Mouse (Mus musculus) gastrocnemius, adult 2 months (tissue): ENCODE measurements at regions not wholly inside any gene's neighbourhood (a gene's known extent, or its start where the extent isn't known, plus 50 kb on each side); places are given as distances from the start of the nearest gene placed in this dataset.

ENCODE experiments used
- DNase-seq: peaks from one replicate; pipeline ENCODE4 v3.0.0; 2022
- H3K27ac ChIP-seq: fragments of 200-600 bp; 2 replicates; pipeline ENCODE4 v1.8.1; 2022; ENCODE audit warnings: mild to moderate bottlenecking
- H3K4me3 ChIP-seq: fragments of 200-600 bp; 2 replicates; pipeline ENCODE4 v1.8.1; 2022; ENCODE audit warnings: mild to moderate bottlenecking, moderate library complexity
- CTCF ChIP-seq: fragments of 200-600 bp; IDR thresholded peaks from 2 replicates; pipeline ENCODE4 v1.8.1; 2022; ENCODE audit warnings: antibody characterized with exemption, mild to moderate bottlenecking, moderate library complexity
- intact Hi-C: fragments of 180-260 bp; cut with DNase I; formaldehyde crosslinking; loops from one replicate; pipeline ENCODE4 v1.15.1; 2025

GRCm38 (mm10) chr19:14968283-14968682 is 370.4 kb upstream of the Tle4 start:
- Histone ChIP-seq H3K4me3 (no peak overlapping the region), H3K27ac (no peak overlapping the region)
- TF ChIP-seq CTCF: no peak
- DNase-seq: no peak
- intact Hi-C loops: no loop called here

GRCm38 (mm10) chr19:14957727-14958126 is 359.9 kb upstream of the Tle4 start:
- no peak for TF ChIP-seq CTCF
- no peak overlapping the region for H3K4me3 ChIP-seq
- intact Hi-C loops: no loop called here
- H3K27ac ChIP-seq: no peak overlapping the region
- no peak for DNase-seq

GRCm38 (mm10) chr19:14957154-14957553 is 359.3 kb upstream of the Tle4 start:
- Histone ChIP-seq H3K4me3 (no peak overlapping the region), H3K27ac (no peak overlapping the region)
- TF ChIP-seq CTCF: no peak
- intact Hi-C loops: no loop called here
- DNase-seq: no peak

GRCm38 (mm10) chr19:14956392-14956791 is 358.5 kb upstream of the Tle4 start:
- no peak for DNase-seq
- no peak overlapping the region for H3K4me3 ChIP-seq
- intact Hi-C loops: no loop called here
- no peak overlapping the region for H3K27ac ChIP-seq
- TF ChIP-seq CTCF: no peak

GRCm38 (mm10) chr19:14955969-14956368 is 358.1 kb upstream of the Tle4 start:
- H3K27ac ChIP-seq: no peak overlapping the region
- no peak for DNase-seq
- intact Hi-C loops: no loop called here
- no peak overlapping the region for H3K4me3 ChIP-seq
- TF ChIP-seq CTCF: no peak

GRCm38 (mm10) chr19:14940207-14940952 is 342.5 kb upstream of the Tle4 start:
- Histone ChIP-seq H3K4me3 (no peak overlapping the region), H3K27ac (no peak overlapping the region)
- no peak for DNase-seq
- TF ChIP-seq CTCF: no peak
- intact Hi-C loops: no loop called here

GRCm38 (mm10) chr19:14922238-14922637 is 324.4 kb upstream of the Tle4 start:
- TF ChIP-seq CTCF: no peak
- DNase-seq: no peak
- intact Hi-C loops: no loop called here
- no peak overlapping the region for H3K27ac ChIP-seq
- no peak overlapping the region for H3K4me3 ChIP-seq

- intact Hi-C loops: no loop called here
- Histone ChIP-seq H3K27ac (no peak overlapping the region), H3K4me3 (no peak overlapping the region)
- DNase-seq: no peak
- no peak for TF ChIP-seq CTCF
Measured at GRCm38 (mm10) chr19:14911056-14911850, 313.4 kb upstream of the Tle4 start.

- intact Hi-C loops: no loop called here
- no peak for DNase-seq
- TF ChIP-seq CTCF: no peak
- H3K4me3 ChIP-seq: no peak overlapping the region
- no peak overlapping the region for H3K27ac ChIP-seq
Measured at GRCm38 (mm10) chr19:14894875-14895274, 297.0 kb upstream of the Tle4 start.

GRCm38 (mm10) chr19:14892390-14892758 is 294.5 kb upstream of the Tle4 start:
- H3K4me3 ChIP-seq: no peak overlapping the region
- intact Hi-C loops: no loop called here
- no peak overlapping the region for H3K27ac ChIP-seq
- no peak for TF ChIP-seq CTCF
- DNase-seq: no peak

- no peak for DNase-seq
- no peak overlapping the region for H3K4me3 ChIP-seq
- H3K27ac ChIP-seq: no peak overlapping the region
- TF ChIP-seq CTCF: no peak
- intact Hi-C loops: no loop called here
Measured at GRCm38 (mm10) chr19:14891689-14892389, 294.0 kb upstream of the Tle4 start.

GRCm38 (mm10) chr19:14891090-14891428 is 293.2 kb upstream of the Tle4 start:
- no peak for DNase-seq
- H3K4me3 ChIP-seq: peak overlapping the region; percentile 52
- no peak for TF ChIP-seq CTCF
- intact Hi-C loops: no loop called here
- no peak overlapping the region for H3K27ac ChIP-seq
